Mouse (Mus musculus) thymus, adult 2 months (tissue): ENCODE results near the gene E130208F15Rik.

Source experiments
- CTCF ChIP-seq: fragments of 200-500 bp; IDR thresholded peaks from 2 replicates; pipeline ENCODE4 v1.5.1; 2012; ENCODE audit warnings: mild to moderate bottlenecking, control low read depth, low read length, moderate library complexity, borderline replicate concordance; ENCODE audit not compliant: control insufficient read depth, poor library complexity, insufficient read depth; ENCODE audit errors: extremely low read depth
- POLR2A ChIP-seq: fragments of 200-500 bp; IDR thresholded peaks from 2 replicates; pipeline ENCODE4 v1.6.1; 2012; ENCODE audit warnings: mild to moderate bottlenecking, low read length, control low read depth, moderate library complexity; ENCODE audit not compliant: control insufficient read depth, poor library complexity, insufficient read depth; ENCODE audit errors: extremely low read depth

- no peak for TF ChIP-seq CTCF
- no peak for TF ChIP-seq POLR2A
These were observed 32.3 kb upstream of the E130208F15Rik start for GRCm38 (mm10) chr7:30289071-30289713.
